Mouse (Mus musculus) erythroblast, adult 5-6 weeks (primary cell): ENCODE data around the gene Tnfrsf9. TPM values are rescaled to one million over a fixed set of nuclear protein-coding genes. Genes with fewer than 3 reads are reported as not detected.
"Not testable (repeated sequence)": the region's sequence is repeated elsewhere in the genome, so short reads cannot be mapped to it uniquely, and the experiment has no call there.

Source experiments
- ATAC-seq: replicated peaks from 2 replicates; pipeline ENCODE4 v1.8.0; 2016; ENCODE audit warnings: moderate number of reproducible peaks, mild to moderate bottlenecking, moderate TSS enrichment, inconsistent platforms; ENCODE audit not compliant: poor library complexity, low FRiP score, severe bottlenecking
- total RNA-seq, 2 experiments: library from RNA; stranded (forward) in 1 of 2; stranded (reverse) in 1 of 2; fragments of 150-400 nt in 1 of 2; fragments of 200-764, 138-1000 nt in 1 of 2; gene quantifications; 2 replicates each; pipeline versions ENCODE4 v1.2.3 to v1.2.4; 2015 to 2017; ENCODE audit warnings: low replicate concordance in 2 of 2

The Tnfrsf9 gene
- total RNA-seq, 2 experiments from 2014 or later: not detected

DNA sequence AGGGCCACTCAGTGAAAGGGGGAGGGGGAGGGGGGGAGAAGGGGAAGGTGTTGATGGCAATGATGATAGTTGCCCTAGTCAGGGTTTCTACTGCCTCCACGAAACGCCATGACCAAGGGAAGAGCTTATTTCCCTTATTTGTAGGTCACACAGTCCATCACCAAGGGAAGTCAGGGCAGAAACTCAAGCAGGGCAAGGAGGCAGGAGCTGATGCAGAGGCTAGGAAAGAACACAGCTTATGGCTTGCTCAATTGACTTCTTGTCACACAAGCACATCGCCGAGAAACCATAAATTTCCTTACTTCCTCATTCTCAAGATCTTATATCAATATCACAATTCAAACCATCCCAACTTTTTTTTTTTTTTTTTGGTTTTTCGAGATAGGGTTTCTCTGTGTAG is 23.1 kb upstream of the Tnfrsf9 start:
- no peak for ATAC-seq

- no peak for ATAC-seq
Observed at GRCm38 (mm10) chr4:150894718-150895501, 19.5 kb upstream of the Tnfrsf9 start.

DNA sequence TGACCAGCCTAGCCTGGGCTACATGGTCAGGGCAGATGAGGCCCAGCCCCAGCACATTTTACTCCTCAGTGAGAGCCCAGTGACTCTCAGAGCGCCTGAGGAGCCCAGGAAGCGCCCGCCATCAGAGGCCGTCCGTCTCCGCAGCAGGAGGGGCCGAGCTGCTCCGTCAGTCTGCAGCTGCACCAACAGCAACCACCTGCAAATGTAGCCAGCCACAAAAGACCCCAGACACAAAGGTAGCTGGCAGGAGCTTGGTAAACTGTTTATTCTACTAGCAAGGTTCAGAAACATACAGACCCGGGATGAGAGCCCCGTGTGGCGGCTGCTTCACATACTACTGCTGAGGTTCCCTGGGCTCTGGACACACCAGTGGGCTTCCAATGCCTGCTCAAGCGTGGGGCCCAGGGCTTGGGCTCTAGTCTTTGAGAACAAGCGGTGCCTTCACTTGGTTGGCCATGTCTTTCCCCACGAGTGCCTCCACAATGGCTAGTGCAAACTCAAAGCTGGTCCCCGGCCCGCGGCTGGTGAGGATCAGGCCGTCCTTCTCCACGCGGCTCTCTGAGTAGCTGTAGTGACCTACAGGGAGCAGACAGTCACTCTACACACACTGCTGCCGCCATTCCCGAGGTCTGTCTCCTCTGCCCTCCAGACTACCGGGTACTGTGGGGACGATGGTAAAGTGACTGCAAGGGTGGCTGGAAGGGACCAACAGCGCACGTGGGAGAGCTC is 17.3 kb upstream of the Tnfrsf9 start:
- ATAC-seq: no peak

- ATAC-seq: peak; percentile 77
Observed at GRCm38 (mm10) chr4:150898716-150899365, 15.5 kb upstream of the Tnfrsf9 start.

GRCm38 (mm10) chr4:150900486-150900885 is 13.9 kb upstream of the Tnfrsf9 start:
- no peak for ATAC-seq

DNA sequence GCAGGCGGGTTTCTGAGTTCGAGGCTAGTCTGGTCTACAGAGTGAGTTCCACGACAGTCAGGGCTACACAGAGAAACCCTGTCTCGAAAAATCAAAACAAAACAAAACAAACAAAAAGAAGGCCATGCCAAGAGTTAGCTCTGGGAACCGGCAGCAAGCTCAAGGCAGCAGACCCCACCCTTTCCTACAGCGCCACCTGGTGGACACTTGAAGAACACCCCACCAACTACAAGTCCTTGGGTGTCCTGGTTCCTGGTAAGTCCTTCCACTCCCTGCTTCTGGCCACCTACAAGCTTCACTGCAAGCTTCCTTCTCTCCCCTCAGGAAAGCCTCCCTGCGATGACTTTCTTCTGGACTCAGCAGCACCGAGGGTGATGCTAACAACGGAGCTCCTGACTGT is 12.7 kb upstream of the Tnfrsf9 start:
- ATAC-seq: peak; percentile 69

DNA sequence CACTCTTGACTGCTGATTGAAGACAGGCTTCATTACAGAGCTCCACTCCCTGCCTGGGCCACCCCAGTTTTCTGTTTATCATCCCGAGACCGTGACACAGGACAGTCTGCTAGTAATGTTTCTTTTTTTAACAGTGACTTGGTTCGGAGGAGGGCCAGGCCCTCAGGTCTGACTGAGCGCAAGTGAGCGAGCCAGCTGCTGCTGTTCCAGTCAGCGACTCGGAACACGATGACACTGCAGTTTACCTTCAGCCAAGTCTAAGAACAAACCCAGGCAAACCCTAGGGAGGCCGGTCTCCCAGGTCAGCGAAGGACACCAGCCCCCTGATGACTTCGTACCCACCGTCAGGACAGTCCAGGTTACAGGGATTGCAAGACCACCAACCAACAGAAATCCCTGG is 12.3 kb upstream of the Tnfrsf9 start:
- ATAC-seq: peak; percentile 18; the same call in 1 of the 2 replicates

- ATAC-seq: no peak
Observed at GRCm38 (mm10) chr4:150903091-150903742, 11.1 kb upstream of the Tnfrsf9 start.

DNA sequence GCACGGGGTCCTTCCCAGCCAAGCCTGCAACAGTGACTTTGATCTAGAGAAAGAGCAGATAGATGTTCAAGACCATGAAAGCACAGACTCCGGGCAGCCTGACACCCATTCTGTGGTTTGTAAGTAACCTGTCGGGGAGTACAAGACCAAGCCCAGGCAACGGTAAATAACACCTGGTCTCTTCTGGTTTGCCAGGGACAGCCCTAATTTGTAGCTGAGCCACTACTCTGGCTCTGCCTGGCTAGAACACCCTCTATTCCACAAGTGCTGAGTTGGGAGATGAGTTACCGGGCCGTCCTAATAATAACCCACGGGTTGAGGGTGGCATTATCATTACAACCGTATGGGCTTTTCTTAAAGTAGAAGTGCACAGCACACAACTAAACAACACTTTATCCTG is 7.3 kb upstream of the Tnfrsf9 start:
- no peak for ATAC-seq

DNA sequence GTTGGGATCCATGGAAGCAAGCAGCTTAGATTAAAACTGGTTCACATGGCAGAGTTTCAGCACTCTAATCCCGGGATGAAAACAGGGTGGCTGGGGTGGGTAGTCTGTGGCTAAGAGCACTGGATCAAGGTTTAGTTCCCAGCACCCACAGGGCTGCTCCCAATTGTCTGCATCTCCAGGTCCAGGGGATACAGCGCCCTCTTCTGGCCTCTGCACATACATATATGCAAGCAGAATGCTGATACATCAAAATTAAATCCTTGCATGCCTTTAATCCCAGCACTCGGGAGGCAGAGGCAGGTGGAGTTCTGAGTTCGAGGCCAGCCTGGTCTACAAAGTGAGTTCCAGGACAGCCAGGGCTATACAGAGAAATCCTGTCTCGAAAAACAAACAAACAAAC is 5.8 kb upstream of the Tnfrsf9 start:
- ATAC-seq: not testable (repeated sequence)

DNA sequence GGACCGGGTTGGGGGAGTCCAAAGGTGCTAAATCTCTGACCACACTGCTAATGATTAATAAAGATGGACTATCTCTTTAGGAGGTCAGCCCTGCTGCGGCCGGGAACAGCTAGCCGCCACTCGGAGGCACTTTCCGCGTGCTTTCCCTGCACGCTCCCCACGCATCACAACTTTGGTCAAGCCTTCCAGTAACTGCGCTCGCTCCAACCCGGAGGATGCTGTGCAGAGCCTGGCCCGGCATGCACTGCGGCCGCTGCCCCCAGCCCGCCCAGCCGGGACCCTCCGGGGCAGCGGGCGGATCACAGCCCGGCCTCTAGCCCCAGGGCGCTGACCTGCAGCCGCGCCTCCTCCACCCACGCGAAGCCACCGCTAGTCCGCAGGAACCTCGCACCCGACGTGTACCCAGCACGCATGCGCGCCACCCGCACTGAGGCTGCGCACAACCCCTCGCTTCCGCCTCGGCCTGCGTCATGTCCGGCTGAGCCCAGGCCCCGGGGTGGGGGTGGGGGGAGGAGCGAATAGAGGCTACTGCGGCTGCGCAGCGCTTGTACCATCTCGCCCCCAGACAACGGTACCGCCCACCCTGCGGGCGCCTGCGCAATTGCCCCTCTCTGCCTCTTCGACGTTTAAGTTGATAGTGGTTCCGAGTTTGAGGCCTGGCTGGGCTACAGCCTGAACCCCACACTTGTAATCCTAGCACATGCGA is 4.8 kb upstream of the Tnfrsf9 start:
- peak; percentile 87 for ATAC-seq

DNA sequence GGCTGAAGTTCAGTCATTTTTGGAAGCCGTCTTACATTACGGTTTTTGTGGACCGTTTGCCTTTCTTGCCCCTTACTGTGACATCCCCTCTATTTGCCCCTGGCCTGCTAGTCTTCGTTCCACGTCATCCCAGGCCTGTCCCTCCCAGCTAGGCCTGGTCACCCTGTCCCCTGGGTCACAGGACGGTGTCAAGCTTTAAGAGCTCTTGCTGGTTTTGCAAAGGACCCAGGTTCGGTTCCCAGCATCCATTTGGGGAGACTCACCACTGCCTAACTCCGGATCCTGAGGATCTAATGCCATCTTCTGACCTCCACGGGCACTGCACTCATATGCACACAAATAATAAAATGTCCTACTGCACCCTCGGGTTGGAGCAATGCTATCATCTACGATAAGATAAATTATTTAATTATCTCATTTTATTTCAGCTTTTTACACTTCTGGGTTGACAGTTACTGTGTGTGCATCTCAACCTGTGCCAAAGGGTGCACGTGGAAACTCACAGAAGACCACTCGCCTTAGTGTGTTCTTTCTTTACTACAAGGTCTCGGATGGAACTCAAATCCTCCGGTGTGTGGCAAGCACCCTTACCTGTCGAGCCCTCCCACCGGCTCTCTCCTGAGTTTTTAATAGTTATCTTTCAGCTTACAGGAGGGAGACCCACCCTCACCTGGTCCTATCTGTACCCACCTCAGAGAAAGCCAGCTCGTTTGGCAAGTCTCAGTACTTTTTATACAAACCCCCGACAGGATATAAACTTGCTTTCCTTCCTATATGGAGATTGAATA is 4.0 kb upstream of the Tnfrsf9 start:
- ATAC-seq: no peak

DNA sequence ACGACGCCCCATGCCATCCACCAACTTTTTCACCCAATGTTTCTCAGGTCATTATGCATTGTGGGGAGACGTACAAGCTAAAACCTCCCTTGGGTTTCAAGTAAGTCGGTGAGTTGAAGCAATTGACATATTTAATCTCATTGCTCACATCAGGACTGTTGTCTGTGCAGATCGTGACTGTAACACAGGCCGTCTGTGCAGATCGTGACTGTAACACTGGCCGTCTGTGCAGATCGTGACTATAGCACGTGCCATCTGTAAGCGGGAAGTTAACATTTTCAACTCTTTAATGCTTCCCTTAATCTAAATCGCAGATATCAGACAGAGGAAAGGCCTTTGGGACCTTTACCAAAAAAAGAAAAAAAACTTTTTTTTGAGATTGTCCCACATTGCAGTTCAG is 619 bp upstream of the Tnfrsf9 start:
- no peak for ATAC-seq

- no peak for ATAC-seq
Observed at GRCm38 (mm10) chr4:150915181-150915906, 982 bp downstream of the Tnfrsf9 start.

GRCm38 (mm10) chr4:150917336-150918027 is 3.1 kb downstream of the Tnfrsf9 start:
- no peak for ATAC-seq

DNA sequence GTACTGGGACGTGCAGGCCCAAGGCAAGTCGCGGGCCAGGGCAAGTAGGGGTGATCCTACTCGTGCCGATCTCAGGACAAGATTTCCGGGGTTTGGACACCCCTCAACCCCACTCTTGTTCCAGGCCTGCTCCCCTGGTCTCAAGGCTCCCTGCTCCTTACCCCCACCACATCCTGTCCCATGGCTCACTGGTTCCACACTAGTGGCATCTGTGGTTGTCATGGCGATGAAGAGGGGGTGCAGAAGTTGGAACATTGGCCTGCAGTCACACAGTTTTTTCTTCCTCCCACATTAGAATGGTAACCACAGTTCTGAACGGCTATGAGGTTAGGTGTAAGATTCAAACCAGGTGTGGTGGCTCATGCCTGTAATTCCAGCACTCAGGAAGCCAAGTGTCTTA is 6.8 kb downstream of the Tnfrsf9 start:
- no peak for ATAC-seq

GRCm38 (mm10) chr4:150924308-150924707 is 9.9 kb downstream of the Tnfrsf9 start:
- no peak for ATAC-seq

- ATAC-seq: no peak
Observed at GRCm38 (mm10) chr4:150924936-150925335, 10.6 kb downstream of the Tnfrsf9 start.
